Mouse (Mus musculus): ENCODE data around the gene Slc27a1. TPM values are rescaled to one million over a fixed set of nuclear protein-coding genes. Genes with fewer than 3 reads are reported as not detected.
A peak's percentile ranks its signal among the peaks of the same experiment; 100 is the strongest.

The Slc27a1 gene
- polyA plus RNA-seq, 1 experiment = 191 TPM

DNA sequence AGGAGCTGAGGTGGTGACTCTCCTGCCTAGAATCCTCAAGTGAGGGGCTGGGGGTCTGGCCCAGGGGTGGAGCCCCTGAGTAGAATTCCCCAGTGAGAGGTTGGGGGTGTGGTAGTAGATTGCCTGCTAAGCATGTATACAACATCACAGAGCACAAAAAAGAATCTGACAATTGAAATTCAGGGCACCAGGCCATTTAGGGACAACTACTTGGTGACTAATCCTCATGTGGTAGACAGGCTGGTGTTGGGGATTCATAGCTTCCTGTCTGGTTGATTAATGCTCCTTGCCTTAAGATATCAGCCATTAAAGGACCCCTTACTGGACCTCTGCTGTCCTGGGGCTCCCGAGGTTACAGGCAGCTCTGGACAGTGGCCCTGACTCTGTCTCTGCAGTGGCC lies 10.3 kb downstream of the Slc27a1 start:
- DNase-seq (ENCODE audit: extremely low spot score in 1 of 2, low spot score in 1 of 2) = no peak

DNA sequence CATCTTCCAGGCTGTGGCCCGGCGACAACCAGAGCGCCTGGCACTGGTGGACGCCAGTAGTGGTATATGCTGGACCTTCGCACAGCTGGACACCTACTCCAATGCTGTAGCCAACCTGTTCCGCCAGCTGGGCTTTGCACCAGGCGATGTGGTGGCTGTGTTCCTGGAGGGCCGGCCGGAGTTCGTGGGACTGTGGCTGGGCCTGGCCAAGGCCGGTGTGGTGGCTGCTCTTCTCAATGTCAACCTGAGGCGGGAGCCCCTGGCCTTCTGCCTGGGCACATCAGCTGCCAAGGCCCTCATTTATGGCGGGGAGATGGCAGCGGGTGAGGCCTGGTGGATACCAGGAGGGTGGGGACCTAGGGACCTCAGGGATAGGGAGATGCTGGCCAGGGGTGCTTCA lies 10.8 kb downstream of the Slc27a1 start:
- DNase-seq (ENCODE audit: extremely low spot score in 1 of 2, low spot score in 1 of 2) = no peak

DNA sequence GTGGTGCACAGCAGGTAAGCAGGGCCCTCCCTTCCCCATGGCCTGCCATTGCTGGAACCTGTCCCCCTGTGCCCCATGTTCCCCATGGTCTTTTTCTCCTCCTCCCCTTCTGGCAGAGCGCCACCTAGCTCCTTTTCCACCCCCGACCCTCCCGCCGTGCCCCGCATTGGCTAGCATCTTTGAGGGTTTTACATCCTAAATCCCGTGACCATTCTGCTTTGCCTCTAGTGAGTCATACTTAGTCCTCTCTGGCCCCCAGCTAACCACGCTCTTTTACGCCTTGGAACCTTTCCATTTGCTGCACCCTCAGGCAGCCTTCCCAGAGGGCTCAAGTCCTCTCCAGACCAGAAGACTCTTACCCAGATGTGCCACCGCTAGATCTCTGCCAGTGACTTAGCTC lies 11.5 kb downstream of the Slc27a1 start:
- no peak for DNase-seq (ENCODE audit: extremely low spot score in 1 of 2, low spot score in 1 of 2)

DNA sequence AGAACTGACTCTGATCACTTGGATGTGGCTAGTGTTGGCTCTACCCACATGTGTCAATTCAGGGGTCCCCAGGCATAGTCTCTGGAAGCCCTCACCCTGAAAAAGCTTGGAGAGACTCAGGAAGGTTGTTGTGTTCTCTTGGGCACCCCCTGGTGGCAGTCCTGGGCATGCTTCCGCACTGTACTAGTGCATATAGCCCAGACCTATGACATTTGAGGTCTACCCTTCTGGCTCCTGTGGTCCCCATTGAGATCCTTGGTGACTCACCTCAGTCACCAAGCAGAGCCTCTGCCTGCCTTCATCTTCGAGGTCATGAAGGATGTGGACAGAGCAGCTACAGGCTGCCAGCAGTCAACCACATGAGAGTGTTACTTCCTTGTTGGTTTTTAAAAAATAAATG lies 18.2 kb downstream of the Slc27a1 start:
- peak in 1 of 2 experiments; percentile 53 for DNase-seq (ENCODE audit: extremely low spot score in 1 of 2, low spot score in 1 of 2)

DNA sequence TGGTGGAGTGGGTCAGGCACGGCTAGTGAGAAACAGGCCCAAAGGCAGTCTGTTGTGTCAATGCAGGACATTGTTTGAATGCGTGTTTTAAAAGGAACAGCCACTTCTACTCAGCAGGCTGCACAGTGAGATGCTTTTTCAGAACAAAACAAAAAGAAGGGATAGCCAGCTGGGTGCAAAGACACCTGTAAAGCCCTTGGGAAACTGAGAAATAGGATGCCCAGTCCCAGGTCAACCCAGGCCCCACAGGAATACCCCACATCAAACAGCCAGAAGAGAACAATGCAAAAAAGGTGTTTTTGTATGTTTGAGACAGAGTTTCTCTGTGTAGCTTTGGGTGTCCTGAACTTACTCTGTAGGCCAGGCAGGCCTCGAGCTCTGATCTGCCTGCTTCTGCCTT lies 20.1 kb downstream of the Slc27a1 start:
- DNase-seq (ENCODE audit: extremely low spot score in 1 of 2, low spot score in 1 of 2) = no peak

DNA sequence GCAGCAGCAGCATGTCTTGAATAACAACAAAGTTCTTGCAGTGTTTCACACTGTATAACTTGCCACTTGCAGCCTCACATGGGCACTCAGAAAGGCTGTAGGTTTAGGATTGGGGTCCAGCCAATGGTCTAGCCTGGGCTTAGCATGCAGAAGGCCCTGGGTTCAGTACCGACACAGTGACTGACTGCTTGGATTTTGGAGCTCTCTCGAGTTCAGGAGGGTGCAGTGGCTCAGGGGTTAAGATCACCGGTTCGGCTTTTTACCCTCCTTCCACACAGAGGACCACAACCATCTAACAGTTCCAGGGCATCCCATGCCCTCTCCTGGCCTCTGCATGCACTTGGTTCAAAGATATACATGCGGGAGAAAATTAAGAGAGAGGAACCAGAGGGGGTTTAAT lies 22.3 kb downstream of the Slc27a1 start:
- DNase-seq (ENCODE audit: extremely low spot score in 1 of 2, low spot score in 1 of 2) = no peak

DNA sequence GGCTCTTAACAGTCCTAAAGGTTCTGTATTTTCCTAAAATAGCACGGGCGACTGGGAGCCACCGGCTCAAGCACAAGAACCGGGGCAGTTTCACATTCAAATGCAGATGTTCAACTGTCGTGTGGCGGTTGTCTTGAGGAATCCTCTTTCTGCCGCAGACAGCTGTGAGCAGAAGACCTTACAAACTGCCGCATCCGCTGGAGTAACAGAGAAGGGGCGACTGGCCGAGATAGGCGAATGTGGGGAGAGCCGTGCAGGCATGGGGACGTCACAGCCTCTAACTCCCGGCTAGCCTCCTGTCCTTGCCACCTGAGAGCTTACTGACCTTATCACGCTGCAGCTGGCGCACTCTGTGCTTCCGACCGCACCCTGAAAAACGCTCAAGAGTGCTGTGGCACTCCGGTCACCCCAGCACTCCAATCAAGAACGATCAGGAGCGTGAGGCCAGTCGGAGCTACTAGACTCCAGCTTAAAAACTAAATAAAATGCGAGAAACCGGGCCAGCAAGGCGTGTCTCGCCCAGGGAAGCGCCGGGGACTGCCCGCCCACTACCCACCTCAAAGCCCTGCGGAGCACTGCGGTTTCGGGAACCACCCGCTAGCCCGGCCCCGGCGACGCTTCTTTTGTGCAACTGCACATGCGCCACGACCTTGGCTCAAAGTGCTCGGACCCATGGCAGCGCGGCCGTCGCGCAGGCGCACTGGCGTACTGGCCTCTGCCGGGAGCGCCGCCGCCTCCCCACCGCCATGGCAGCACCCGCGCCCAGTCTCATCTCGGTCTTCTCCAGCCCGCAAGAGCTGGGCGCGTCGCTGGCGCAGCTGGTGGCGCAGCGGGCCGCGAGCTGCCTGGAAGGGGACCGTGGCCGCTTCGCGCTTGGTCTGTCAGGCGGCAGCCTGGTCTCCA lies 23.0 kb downstream of the Slc27a1 start, which contains the start of gene Pgls:
TSS of gene Pgls (plus strand) at position 706 of the 903 bp plus-strand sequence.
- peak; percentile 90 to 97 for DNase-seq (ENCODE audit: extremely low spot score in 1 of 2, low spot score in 1 of 2)

DNA sequence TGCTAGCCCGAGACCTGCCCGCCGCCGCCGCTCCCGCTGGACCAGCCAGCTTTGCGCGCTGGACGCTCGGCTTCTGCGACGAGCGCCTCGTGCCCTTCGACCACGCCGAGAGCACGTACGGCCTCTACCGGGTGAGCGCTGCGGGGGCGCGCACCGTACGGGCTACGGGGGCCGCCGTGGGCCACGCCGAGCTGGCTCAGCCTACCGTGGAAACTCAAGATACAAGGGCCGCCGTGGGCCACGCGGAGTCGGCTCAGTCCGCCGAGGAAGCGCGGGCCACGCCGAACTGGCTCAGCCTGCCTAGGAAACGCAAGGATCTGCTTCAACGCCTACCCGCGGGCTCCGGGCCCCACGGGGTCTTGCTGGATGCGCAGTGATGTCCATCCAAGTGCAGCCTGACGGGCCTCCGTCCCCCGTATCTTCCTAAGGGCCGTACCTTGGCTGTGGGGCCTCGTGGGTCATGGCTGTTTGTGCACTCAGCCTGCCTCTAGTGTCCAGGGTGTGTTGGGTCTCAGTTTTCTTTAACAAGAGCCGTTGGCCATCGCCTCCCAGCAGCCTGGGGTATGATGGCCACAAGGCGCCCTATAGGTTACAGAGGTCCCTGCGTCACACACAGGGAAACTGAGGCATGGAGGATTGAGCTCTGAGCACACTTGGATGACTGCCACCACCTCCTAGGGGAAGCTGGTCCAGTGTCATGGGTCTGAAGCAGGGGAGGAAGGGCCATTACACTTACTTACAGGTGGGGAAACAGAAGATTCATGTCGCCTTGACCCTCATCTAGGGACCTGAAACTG lies 23.9 kb downstream of the Slc27a1 start:
- peak; percentile 81 to 91 for DNase-seq (ENCODE audit: extremely low spot score in 1 of 2, low spot score in 1 of 2)

DNA sequence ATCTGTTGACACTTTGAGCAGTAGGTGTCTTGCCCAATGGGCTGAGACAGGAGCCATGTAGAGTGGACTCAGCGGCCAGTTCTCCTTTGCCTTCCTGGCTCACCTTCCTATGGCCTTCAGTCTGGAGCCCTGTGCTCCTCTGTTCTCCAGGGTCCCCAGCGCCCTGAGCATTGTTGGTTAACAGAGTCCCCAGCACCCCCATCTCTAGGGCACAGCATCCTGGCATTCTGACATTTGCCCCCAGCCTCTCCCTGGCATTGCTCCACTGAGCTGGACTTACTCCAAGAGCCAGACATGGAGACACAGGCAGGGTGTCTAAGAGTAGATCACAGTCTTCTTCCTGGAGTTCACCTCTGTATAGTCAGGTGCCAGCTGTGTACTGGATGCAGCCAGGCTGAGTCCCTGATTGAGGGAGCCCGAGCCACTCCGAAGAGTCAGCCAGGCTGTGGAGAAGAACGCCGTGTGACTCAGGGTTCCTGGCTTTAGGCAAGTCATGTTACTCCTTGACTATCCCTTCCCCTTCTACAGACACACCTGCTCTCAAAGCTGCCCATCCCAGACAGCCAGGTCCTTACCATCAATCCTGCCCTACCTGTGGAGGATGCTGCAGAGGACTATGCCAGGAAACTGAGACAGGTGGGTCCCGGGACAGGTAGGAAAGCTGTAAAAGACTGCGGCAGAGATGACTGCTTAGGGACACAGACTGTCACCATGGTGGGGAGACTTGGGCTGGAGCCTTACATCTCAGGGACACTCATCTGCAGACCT lies 25.1 kb downstream of the Slc27a1 start:
- DNase-seq (ENCODE audit: extremely low spot score in 1 of 2, low spot score in 1 of 2) = no peak

DNA sequence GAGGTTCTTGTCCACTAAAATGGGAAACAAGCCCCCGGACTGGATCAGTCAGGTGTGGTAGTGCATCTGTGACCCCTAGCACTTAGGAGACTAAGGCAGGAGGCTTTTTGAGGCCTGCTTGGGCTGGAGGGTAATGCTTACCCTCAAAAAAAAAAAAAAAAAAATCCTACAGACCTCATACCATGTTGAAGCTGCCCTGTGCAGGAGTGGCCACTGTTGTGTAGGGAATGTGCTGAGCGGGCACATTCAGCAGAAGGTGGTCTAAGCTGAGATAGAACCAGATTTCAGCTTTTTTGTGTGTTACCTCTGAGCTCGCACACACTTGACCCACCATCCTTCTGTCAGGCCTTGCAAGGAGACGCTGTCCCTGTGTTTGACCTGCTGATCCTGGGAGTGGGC lies 25.6 kb downstream of the Slc27a1 start:
- DNase-seq (ENCODE audit: extremely low spot score in 1 of 2, low spot score in 1 of 2) = no peak

DNA sequence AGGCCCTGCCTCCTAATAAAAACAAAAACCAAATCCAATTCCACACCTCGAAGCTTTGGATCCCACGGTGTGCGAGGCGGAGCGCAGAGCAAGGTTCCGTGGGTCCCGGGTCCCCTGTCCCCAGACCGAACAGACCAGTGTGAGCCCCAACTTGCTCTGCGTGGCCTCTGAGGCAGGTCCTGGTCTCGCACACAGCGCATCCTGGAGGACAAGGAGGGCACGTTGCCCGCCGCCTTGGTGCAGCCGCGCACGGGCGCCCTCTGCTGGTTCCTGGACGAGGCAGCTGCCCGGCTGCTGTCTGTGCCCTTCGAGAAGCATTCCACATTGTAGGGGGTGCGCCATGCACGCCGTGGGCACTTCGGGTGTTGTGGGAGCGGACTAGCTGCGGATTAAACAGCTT lies 27.2 kb downstream of the Slc27a1 start:
- DNase-seq (ENCODE audit: extremely low spot score in 1 of 2, low spot score in 1 of 2) = peak; percentile 75 to 94

DNA sequence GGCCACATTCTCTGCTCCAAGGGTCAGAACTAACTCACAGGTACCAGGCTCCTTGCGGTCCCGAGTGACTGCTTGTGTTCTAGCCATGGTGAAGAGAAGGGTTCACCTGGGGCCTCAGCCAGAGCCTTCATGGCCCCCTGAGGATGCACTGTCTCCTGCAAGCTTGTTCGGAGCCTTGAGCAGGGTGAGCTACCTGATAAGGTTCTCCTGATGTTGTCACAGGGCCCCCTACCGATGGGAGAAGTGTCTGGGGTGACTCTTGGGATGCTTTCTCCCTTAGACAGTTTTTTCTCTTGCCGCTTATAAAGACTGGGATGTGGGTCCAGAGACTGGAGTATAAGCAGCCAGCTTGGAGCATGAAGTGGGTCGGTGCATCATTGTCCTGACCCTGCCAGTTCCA lies 27.7 kb downstream of the Slc27a1 start:
- no peak for DNase-seq (ENCODE audit: extremely low spot score in 1 of 2, low spot score in 1 of 2)

DNA sequence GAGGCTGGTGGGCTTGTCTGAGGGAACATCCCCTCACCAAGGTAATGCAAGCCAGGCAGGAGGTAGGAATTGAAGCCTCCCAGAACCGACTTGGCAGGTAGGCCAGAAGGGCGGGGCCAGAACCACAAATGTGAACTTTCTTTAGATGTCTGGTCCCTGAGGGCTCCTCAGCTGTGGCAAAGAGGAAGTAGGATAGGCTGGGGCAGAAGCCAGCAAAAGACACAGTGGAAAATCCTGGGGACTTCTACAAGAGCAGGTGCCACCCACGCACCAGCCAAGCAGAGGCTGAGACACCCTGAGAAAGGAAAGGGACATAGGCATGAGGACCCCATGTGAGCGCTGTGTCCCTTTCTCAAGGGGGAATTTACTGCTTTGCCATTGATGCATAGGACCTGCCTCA lies 28.1 kb downstream of the Slc27a1 start:
- no peak for DNase-seq (ENCODE audit: extremely low spot score in 1 of 2, low spot score in 1 of 2)

DNA sequence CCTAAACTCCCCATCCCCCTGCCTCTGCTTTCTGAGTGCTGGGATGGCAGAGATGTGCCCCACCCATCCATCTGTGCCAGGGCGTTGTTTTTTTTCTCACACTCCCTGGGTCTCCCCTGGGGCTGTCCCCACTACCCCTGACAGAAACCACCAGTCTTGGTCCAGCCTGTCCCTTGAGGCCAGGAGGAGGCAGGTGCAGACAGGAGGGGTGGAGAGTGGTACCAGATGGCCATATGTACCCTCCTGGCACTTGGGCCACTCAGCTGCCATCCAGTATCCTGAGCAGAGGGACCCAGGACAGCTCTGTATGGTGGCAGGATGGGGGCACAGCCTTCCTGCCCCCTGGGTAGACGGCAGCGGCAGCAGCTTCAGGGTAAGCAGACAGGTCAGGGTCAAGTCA lies 28.8 kb downstream of the Slc27a1 start, which contains the start of gene Fam129c:
TSS of gene Fam129c (plus strand) at position 198 of the 400 bp plus-strand sequence.
- no peak for DNase-seq (ENCODE audit: extremely low spot score in 1 of 2, low spot score in 1 of 2)

DNA sequence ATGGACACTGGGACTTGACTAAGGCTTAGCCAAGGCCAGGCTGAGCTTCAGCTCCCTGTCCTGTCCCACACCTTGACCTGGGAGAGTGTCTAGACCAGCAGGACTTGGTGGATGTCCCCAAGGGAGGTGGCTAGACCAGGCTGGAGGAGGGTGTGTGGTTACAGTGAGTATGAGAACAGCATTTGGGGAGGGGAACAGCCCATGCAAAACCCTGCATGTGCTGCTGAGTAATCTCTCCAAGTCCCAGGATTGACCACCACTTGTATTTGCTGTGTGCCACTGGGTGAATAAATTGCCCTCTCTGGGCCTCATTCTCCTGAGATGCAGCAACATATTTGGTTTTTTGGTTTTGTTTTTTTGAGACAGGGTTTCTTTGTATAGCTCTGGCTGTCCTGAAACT lies 29.7 kb downstream of the Slc27a1 start:
- no peak for DNase-seq (ENCODE audit: extremely low spot score in 1 of 2, low spot score in 1 of 2)

DNA sequence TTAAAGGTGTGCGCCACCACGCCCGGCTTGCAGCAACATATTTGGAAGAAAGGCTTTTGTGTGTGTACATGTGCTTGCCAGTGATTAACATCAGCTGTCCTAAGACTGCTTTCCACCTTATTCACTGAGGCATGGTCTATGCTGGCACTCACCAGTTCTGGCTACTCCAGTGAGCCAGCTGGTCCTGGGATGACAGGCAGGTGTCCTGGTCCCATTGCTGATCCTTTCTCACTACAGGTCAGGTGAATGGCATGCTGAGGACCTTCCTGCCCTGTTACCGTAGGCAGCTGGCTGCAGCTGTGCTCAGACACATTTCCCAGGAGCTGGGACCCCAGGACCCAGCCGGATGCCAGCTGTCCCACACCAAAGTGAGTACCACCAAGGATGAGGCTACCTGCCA lies 30.2 kb downstream of the Slc27a1 start:
- no peak for DNase-seq (ENCODE audit: extremely low spot score in 1 of 2, low spot score in 1 of 2)

DNA sequence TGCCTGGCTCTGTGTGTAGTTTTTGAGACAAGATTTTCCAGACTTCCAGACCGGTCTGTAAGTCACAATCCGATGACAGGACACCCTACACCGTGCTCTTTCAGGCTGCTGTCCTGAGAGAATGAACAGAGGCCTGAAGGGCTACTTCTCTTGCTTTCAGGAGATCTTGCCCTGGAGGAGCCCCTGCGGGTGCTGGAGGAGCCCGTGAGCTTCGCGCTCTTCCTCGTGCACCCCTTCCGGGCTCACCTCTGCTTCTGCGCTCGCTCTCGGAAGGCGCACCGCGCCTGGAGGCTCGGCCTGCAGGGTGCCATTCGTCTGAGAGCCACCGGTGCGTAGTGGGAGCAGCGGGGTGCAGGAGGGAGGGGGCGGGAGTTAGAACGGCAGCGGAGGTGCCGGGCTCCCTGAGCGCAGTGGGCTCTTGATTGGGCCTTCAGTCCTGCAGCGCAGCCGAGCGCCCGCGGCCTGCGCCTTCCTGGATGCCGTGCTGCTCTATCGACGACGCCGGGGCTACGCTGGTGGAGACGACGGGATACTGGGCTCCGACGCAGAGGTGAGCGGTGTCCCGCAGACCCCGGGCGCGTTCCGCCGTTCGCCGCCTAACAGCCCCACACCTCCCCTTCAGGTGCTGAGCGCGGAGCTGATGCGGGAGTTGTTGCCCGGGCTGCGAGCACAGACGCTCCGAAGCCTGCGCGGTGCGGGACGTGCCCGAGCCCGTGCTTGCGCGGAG lies 33.4 kb downstream of the Slc27a1 start:
- no peak for DNase-seq (ENCODE audit: extremely low spot score in 1 of 2, low spot score in 1 of 2)

DNA sequence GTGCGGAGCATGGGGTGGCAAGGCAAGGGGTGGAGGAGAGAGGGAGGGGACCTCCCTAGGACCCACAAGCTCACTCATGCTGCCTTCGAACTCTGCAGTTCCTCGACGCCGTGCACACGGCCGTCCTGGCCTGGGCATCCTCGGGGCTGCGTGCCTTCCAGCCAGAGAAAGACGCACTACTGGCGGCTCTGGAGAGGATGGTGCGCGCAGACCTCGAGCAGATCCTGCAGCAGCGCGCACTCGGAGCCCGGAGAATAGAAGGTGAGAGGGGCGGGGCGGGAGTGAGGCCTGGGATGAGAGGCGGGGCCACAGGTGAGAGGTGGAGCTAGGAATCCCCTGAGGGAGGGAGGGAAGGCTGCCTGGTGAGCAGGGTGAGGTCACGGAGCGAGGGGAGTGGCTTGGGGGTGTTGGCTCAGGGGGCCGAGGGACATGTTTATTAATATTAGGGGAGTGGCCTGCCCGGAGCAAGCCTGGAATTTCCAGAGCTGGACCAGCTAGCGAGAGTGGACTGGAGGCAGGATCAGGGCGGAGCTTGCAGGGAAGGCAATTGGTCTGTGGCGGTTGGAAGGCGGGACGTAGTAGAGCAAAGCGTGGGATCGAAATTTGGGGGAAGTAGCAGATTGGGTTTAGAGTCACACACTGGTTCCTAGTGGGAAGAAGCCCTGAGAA lies 34.1 kb downstream of the Slc27a1 start:
- no peak for DNase-seq (ENCODE audit: extremely low spot score in 1 of 2, low spot score in 1 of 2)

DNA sequence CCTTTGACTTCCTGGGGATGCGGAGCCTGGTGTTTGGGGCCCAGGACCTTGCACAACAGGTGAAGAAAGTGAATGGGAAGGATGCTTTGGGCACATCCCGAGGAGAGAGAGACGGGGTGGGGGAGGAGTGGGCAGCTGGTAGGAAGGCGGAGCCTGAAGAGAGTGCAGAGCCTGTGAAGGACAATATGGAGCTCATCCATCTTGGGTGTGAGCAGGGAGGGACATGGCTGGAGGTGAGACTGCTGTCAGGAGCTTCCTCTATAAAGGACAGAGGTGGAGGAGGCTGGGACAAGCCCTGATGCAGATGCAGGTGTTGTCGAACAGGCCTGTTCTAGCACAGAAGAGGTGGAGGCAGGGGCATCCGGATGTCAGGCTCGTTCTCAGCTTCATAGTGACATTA lies 35.3 kb downstream of the Slc27a1 start:
- DNase-seq (ENCODE audit: extremely low spot score in 1 of 2, low spot score in 1 of 2) = no peak
